ENCODE assay signal across 27 mouse cellular contexts in genomic region chr16:76312887-76313420, GRCm38 (mm10).
DNase-seq lines count a peak whose midpoint lies in the region; ATAC-seq and TF ChIP-seq lines count a peak whose summit lies in the region.
"Had no signal": no experiment of that assay in that cellular context is flagged by ENCODE, and none has a peak within 500 bp of the region (broad histone marks: within the 10 kb centered on the region; RNA-seq: fewer than 3 reads in every experiment).

No protein-coding gene starts in this region.

- DNase-seq in heart, adult 8-10 months (ENCODE audit: low spot score), result no peak
- no peak for DNase-seq in liver, embryonic 14.5 days (ENCODE audit: low read depth in 3 of 3, low spot score in 3 of 3)
- DNase-seq in kidney, adult 9 months, result no peak
- DNase-seq: adrenal gland, postnatal 10 days; cerebellum, adult 18-20 months; cerebellum, postnatal 14 days; gastrocnemius, adult 2 months; heart, postnatal 4 days; kidney, adult 8-10 months; kidney, postnatal 14 days; lung, postnatal 10 days; midbrain, embryonic 14.5 days; retina, postnatal 1 day; right cerebral cortex, postnatal 25 days; spleen, adult 18-20 months had no signal

- no peak overlapping the region for H3K9ac ChIP-seq in heart, embryonic 13.5 days
- peak overlapping the region; percentile 63 for H3K9ac ChIP-seq in liver, embryonic 14.5 days (replicated peaks)
- no peak overlapping the region for H3K9ac ChIP-seq in forebrain, embryonic 15.5 days (replicated peaks)
- H3K9ac ChIP-seq: embryonic facial prominence, embryonic 13.5 days; forebrain, embryonic 12.5 days; heart, embryonic 15.5 days; neural tube, embryonic 13.5 days had no signal

- no peak for TF ChIP-seq CTCF in liver, embryonic 14.5 days (IDR thresholded peaks at IDR 0.05; ENCODE audit: low read depth)

- H3K9me3 ChIP-seq in heart, embryonic 13.5 days, result no peaks in the 10 kb centered on the region
- no peaks in the 10 kb centered on the region for H3K9me3 ChIP-seq in megakaryocyte, embryonic 14.5 days
- no peaks in the 10 kb centered on the region for H3K9me3 ChIP-seq in liver, embryonic 14.5 days (ENCODE audit: control insufficient read depth, low read length)
- no peaks in the 10 kb centered on the region for H3K9me3 ChIP-seq in forebrain, embryonic 15.5 days
- H3K9me3 ChIP-seq: embryonic facial prominence, embryonic 13.5 days; forebrain, embryonic 12.5 days; G1E; heart, embryonic 15.5 days; limb, embryonic 10.5 days; neural tube, embryonic 13.5 days had no signal

- 0 out of 2 replicates have a peak, but pooled peaks have one; percentile 8 for TF ChIP-seq EP300 in liver, embryonic 14.5 days (IDR thresholded peaks at IDR 0.05; ENCODE audit: low read depth)

- peaks cover 10% of the 10 kb centered on the region for H3K36me3 ChIP-seq in heart, embryonic 13.5 days
- peaks cover 46% of the 10 kb centered on the region for H3K36me3 ChIP-seq in megakaryocyte, embryonic 14.5 days (replicated peaks; ENCODE audit: low read length)
- peaks cover 7% of the 10 kb centered on the region for H3K36me3 ChIP-seq in liver, embryonic 14.5 days (replicated peaks; ENCODE audit: control insufficient read depth, insufficient read depth, low read depth)
- no peaks in the 10 kb centered on the region for H3K36me3 ChIP-seq in forebrain, embryonic 15.5 days
- H3K36me3 ChIP-seq: forebrain, embryonic 12.5 days; heart, embryonic 15.5 days had no signal

- H3K27ac ChIP-seq in heart, embryonic 13.5 days (replicated peaks), result peak overlapping the region; percentile 21; the same call in 1 of the 2 replicates
- H3K27ac ChIP-seq in liver, embryonic 14.5 days, result peak overlapping the region; percentile 99
- no peak overlapping the region for H3K27ac ChIP-seq in forebrain, embryonic 15.5 days (replicated peaks)
- H3K27ac ChIP-seq: embryonic facial prominence, embryonic 13.5 days; forebrain, embryonic 12.5 days; gastrocnemius, adult 2 months; heart, embryonic 15.5 days; limb, embryonic 10.5 days had no signal

- no peaks in the 10 kb centered on the region for H3K27me3 ChIP-seq in heart, embryonic 13.5 days (replicated peaks)
- H3K27me3 ChIP-seq in megakaryocyte, embryonic 14.5 days (replicated peaks), result no peaks in the 10 kb centered on the region
- H3K27me3 ChIP-seq in liver, embryonic 14.5 days (ENCODE audit: control insufficient read depth, insufficient read depth, low read length), result no peaks in the 10 kb centered on the region
- H3K27me3 ChIP-seq in forebrain, embryonic 15.5 days, result no peaks in the 10 kb centered on the region
- H3K27me3 ChIP-seq: embryonic facial prominence, embryonic 13.5 days; heart, embryonic 15.5 days; neural tube, embryonic 13.5 days had no signal

- H3K4me3 ChIP-seq in heart, embryonic 13.5 days, result no peak overlapping the region
- peak overlapping the region; percentile 28 for H3K4me3 ChIP-seq in megakaryocyte, embryonic 14.5 days (replicated peaks)
- no peak overlapping the region for H3K4me3 ChIP-seq in liver, embryonic 14.5 days (ENCODE audit: insufficient read depth in 1 of 2, low read depth in 2 of 2, low read length in 2 of 2)
- H3K4me3 ChIP-seq in forebrain, embryonic 15.5 days, result no peak overlapping the region
- H3K4me3 ChIP-seq: embryonic facial prominence, embryonic 13.5 days; erythroblast, embryonic 14.5 days; forebrain, embryonic 12.5 days; gastrocnemius, adult 2 months; heart, embryonic 15.5 days; limb, embryonic 10.5 days; neural tube, embryonic 13.5 days had no signal

- ATAC-seq in heart, embryonic 13.5 days (ENCODE audit: extremely low read depth, insufficient number of reproducible peaks, low FRiP score, low TSS enrichment), result no peak
- ATAC-seq in megakaryocyte, adult 5-6 weeks (ENCODE audit: poor library complexity, severe bottlenecking), result no peak
- no peak for ATAC-seq in liver, embryonic 14.5 days (ENCODE audit: insufficient read depth)
- no peak for ATAC-seq in forebrain, embryonic 15.5 days (replicated peaks)
- ATAC-seq: inflammation-experienced regulatory T-cells, adult 6 months had no signal

- no peak overlapping the region for H3K4me2 ChIP-seq in heart, embryonic 13.5 days
- peak overlapping the region; percentile 3; the same call in 1 of the 2 replicates for H3K4me2 ChIP-seq in liver, embryonic 14.5 days (ENCODE audit: low read depth)
- H3K4me2 ChIP-seq in forebrain, embryonic 15.5 days (replicated peaks), result no peak overlapping the region
- H3K4me2 ChIP-seq: embryonic facial prominence, embryonic 13.5 days; forebrain, embryonic 12.5 days; heart, embryonic 15.5 days; neural tube, embryonic 13.5 days had no signal

- 26% methylated on average over 1 of the region's 1 CpGs for whole genome bisulfite sequencing in heart, embryonic 13.5 days
- 13% methylated on average over 1 of the region's 1 CpGs for WGBS in liver, embryonic 14.5 days (ENCODE audit: insufficient replicate concordance)
- 67% methylated on average over 1 of the region's 1 CpGs for WGBS in forebrain, embryonic 15.5 days

- peaks cover 26% of the 10 kb centered on the region for H3K4me1 ChIP-seq in heart, embryonic 13.5 days
- peaks cover 59% of the 10 kb centered on the region for H3K4me1 ChIP-seq in megakaryocyte, embryonic 14.5 days
- peaks cover 52 to 53% of the 10 kb centered on the region in 2 experiments for H3K4me1 ChIP-seq in liver, embryonic 14.5 days (replicated peaks; ENCODE audit: control insufficient read depth in 2 of 2, insufficient read depth in 2 of 2, low read length in 1 of 2)
- peaks cover 1% of the 10 kb centered on the region for H3K4me1 ChIP-seq in forebrain, embryonic 15.5 days
